Mouse (Mus musculus): Measurements from ENCODE around the gene Olfr303.
"Not testable (repeated sequence)": the region's sequence is repeated elsewhere in the genome, so short reads cannot be mapped to it uniquely, and the experiment has no call there.

The Olfr303 gene

GRCm38 (mm10) chr7:86397689-86398088, at the start of gene Olfr303:
Gene Olfr303, minus strand, starts transcription at chr7:86397789.
- DNase-seq (ENCODE audit: low spot score in 2 of 2): no peak

- DNase-seq (ENCODE audit: low spot score in 2 of 2): no peak
Measured at GRCm38 (mm10) chr7:86403546-86403945, 6.0 kb upstream of the Olfr303 start, which contains the start of gene Olfr301. Gene Olfr301, plus strand, starts transcription at chr7:86403846.

- DNase-seq (ENCODE audit: low spot score in 2 of 2): no peak
Measured at GRCm38 (mm10) chr7:86386558-86386957, 11.0 kb downstream of the Olfr303 start, which contains the start of gene Olfr304. Gene Olfr304, minus strand, starts transcription at chr7:86386658.

GRCm38 (mm10) chr7:86385769-86386168, 11.8 kb downstream of the Olfr303 start:
- DNase-seq (ENCODE audit: low spot score in 2 of 2): no peak

GRCm38 (mm10) chr7:86366828-86367227, 30.8 kb downstream of the Olfr303 start, which contains the start of gene Olfr305:
Gene Olfr305, minus strand, starts transcription at chr7:86366928.
- DNase-seq (ENCODE audit: low spot score in 2 of 2): no peak

- DNase-seq (ENCODE audit: low spot score in 2 of 2): not testable (repeated sequence)
Measured at GRCm38 (mm10) chr7:86346296-86346695, 51.3 kb downstream of the Olfr303 start.

- DNase-seq (ENCODE audit: low spot score in 2 of 2): no peak
Measured at GRCm38 (mm10) chr7:86344253-86344652, 53.3 kb downstream of the Olfr303 start.

- no peak for DNase-seq (ENCODE audit: low spot score in 2 of 2)
Measured at GRCm38 (mm10) chr7:86342881-86343565, 54.6 kb downstream of the Olfr303 start.
